Mouse (Mus musculus): ENCODE results near the gene Dnmbp.
A peak's percentile ranks its signal among the peaks of the same experiment; 100 is the strongest.
"Not testable (repeated sequence)": the region's sequence is repeated elsewhere in the genome, so short reads cannot be mapped to it uniquely, and the experiment has no call there.

Gene Dnmbp

GRCm38 (mm10) chr19:43939769-43940689, at the start of gene Dnmbp:
Gene Dnmbp, minus strand, starts transcription at chr19:43940191.
- DNase-seq = peak; percentile 83

- DNase-seq = no peak
Observed at GRCm38 (mm10) chr19:43986069-43986794, 46.2 kb upstream of the Dnmbp start, which contains the start of gene Cpn1. Gene Cpn1, minus strand, starts transcription at chr19:43986556.

- DNase-seq = no peak
Observed at GRCm38 (mm10) chr19:43981992-43982391, 42.0 kb upstream of the Dnmbp start.

- DNase-seq = no peak
Observed at GRCm38 (mm10) chr19:43980711-43981110, 40.7 kb upstream of the Dnmbp start.

- no peak for DNase-seq
Observed at GRCm38 (mm10) chr19:43977799-43978198, 37.8 kb upstream of the Dnmbp start.

- DNase-seq = no peak
Observed at GRCm38 (mm10) chr19:43976661-43977060, 36.7 kb upstream of the Dnmbp start.

- no peak for DNase-seq
Observed at GRCm38 (mm10) chr19:43974221-43974620, 34.2 kb upstream of the Dnmbp start.

- DNase-seq = no peak
Observed at GRCm38 (mm10) chr19:43973711-43974110, 33.7 kb upstream of the Dnmbp start.

- DNase-seq = no peak
Observed at GRCm38 (mm10) chr19:43972129-43972528, 32.1 kb upstream of the Dnmbp start.

- DNase-seq = no peak
Observed at GRCm38 (mm10) chr19:43968436-43969026, 28.5 kb upstream of the Dnmbp start.

- DNase-seq = no peak
Observed at GRCm38 (mm10) chr19:43966481-43966880, 26.5 kb upstream of the Dnmbp start.

- peak; percentile 21 for DNase-seq
Observed at GRCm38 (mm10) chr19:43965496-43966085, 25.6 kb upstream of the Dnmbp start.

GRCm38 (mm10) chr19:43962795-43963194, 22.8 kb upstream of the Dnmbp start:
- DNase-seq = no peak

- DNase-seq = peak; percentile 18
Observed at GRCm38 (mm10) chr19:43961185-43961584, 21.2 kb upstream of the Dnmbp start.

GRCm38 (mm10) chr19:43960014-43960413, 20.0 kb upstream of the Dnmbp start:
- no peak for DNase-seq

- DNase-seq = peak; percentile 64
Observed at GRCm38 (mm10) chr19:43959162-43959561, 19.2 kb upstream of the Dnmbp start.

GRCm38 (mm10) chr19:43957881-43958280, 17.9 kb upstream of the Dnmbp start:
- DNase-seq = no peak

- DNase-seq = no peak
Observed at GRCm38 (mm10) chr19:43957402-43957801, 17.4 kb upstream of the Dnmbp start.

- DNase-seq = no peak
Observed at GRCm38 (mm10) chr19:43955266-43955665, 15.3 kb upstream of the Dnmbp start.

GRCm38 (mm10) chr19:43954864-43955263, 14.9 kb upstream of the Dnmbp start:
- no peak for DNase-seq

- not testable (repeated sequence) for DNase-seq
Observed at GRCm38 (mm10) chr19:43952936-43953335, 12.9 kb upstream of the Dnmbp start.

GRCm38 (mm10) chr19:43949111-43949810, 9.3 kb upstream of the Dnmbp start:
- no peak for DNase-seq

Data from thymus, postnatal 25 days (tissue).